Mouse (Mus musculus) midbrain, embryonic 11.5 days (tissue): ENCODE data around the gene Gm26657. TPM values are rescaled to one million over a fixed set of nuclear protein-coding genes. Genes with fewer than 3 reads are reported as not detected.

ENCODE experiments used
- polyA plus RNA-seq: library from polyadenylated mRNA; unstranded; fragments of >200 nt; fragmentation: Nextera tagmentation; extraction: Ambion mirVana; gene quantifications from 2 replicates; pipeline ENCODE4 v1.2.1, GENCODE M21; 2014

The Gm26657 gene
- polyA plus RNA-seq, 1 experiment from 2014 or later: 0.14 TPM

Other genes starting within 250 kb of the Gm26657 start
- gene Actl7b, start 1.4 kb downstream of the Gm26657 start, polyA plus RNA-seq: not detected in 2 replicates
- gene Actl7a, start 3.3 kb downstream of the Gm26657 start, polyA plus RNA-seq: 0.11 TPM in 1 of 2 replicates, not detected in the other
- 102 and 109 TPM in 2 replicates for gene Elp1, start 62.3 kb downstream of the Gm26657 start, polyA plus RNA-seq
- gene Fam206a, start 62.3 kb downstream of the Gm26657 start, polyA plus RNA-seq: 23.9 and 26.6 TPM in 2 replicates
- 26.1 and 28.8 TPM in 2 replicates for gene Ctnnal1, start 125.1 kb downstream of the Gm26657 start, polyA plus RNA-seq
- gene Tmem245, start 207.4 kb downstream of the Gm26657 start, polyA plus RNA-seq: 6.8 TPM in 2 replicates